ENCODE assay signal across 9 mouse cellular contexts in genomic region chr5:115572679-115573535, GRCm38 (mm10). TPM values are rescaled to one million over a fixed set of nuclear protein-coding genes. Genes with fewer than 3 reads are reported as not detected.
DNase-seq lines count a peak whose midpoint lies in the region; ATAC-seq lines count a peak whose summit lies in the region.
"Had no signal": no experiment of that assay in that cellular context is flagged by ENCODE, and none has a peak within 500 bp of the region (broad histone marks: within the 10 kb centered on the region; RNA-seq: fewer than 3 reads in every experiment).

No protein-coding gene starts in this region.

- peak overlapping the region; percentile 77 for H3K27ac ChIP-seq in intestine, embryonic 15.5 days
- peak overlapping the region; percentile 58 for H3K27ac ChIP-seq in liver, embryonic 13.5 days

- DNase-seq in cerebellum, postnatal 25 days, result peak; percentile 27 to 45
- no peak for DNase-seq in cerebellum, adult 11-12 months
- DNase-seq in right cerebral cortex, postnatal 10 days (ENCODE audit: low spot score in 2 of 2), result peak; percentile 45 to 61
- DNase-seq in right cerebral cortex, postnatal 25 days, result no peak
- no peak for DNase-seq in liver, embryonic 13.5 days
- DNase-seq in yolk sac, embryonic 10.5 days (ENCODE audit: low spot score), result peak; percentile 48
- no peak for DNase-seq in B cell, adult 2 months

- 41% methylated on average over 17 of the region's 17 CpGs for WGBS in intestine, embryonic 15.5 days
- 57% methylated on average over 17 of the region's 17 CpGs for WGBS in liver, embryonic 13.5 days (ENCODE audit: insufficient replicate concordance)

- H3K9me3 ChIP-seq in intestine, embryonic 15.5 days, result no peaks in the 10 kb centered on the region
- no peaks in the 10 kb centered on the region for H3K9me3 ChIP-seq in liver, embryonic 13.5 days (replicated peaks)

- H3K9ac ChIP-seq in intestine, embryonic 15.5 days, result no peak overlapping the region
- no peak overlapping the region for H3K9ac ChIP-seq in liver, embryonic 13.5 days

- H3K36me3 ChIP-seq in intestine, embryonic 15.5 days, result peaks cover 26% of the 10 kb centered on the region
- H3K36me3 ChIP-seq in liver, embryonic 13.5 days, result peaks cover 73% of the 10 kb centered on the region

- no peak overlapping the region for H3K4me3 ChIP-seq in intestine, embryonic 15.5 days (replicated peaks)
- H3K4me3 ChIP-seq in liver, embryonic 13.5 days (replicated peaks), result no peak overlapping the region

- no peak overlapping the region for H3K4me2 ChIP-seq in intestine, embryonic 15.5 days (replicated peaks)
- H3K4me2 ChIP-seq in liver, embryonic 13.5 days, result no peak overlapping the region

- no peak for ATAC-seq in intestine, embryonic 15.5 days
- 0 out of 2 replicates have a peak, but pooled peaks have one; percentile 22 for ATAC-seq in liver, embryonic 13.5 days (ENCODE audit: low read depth)

- H3K27me3 ChIP-seq in intestine, embryonic 15.5 days (replicated peaks), result no peaks in the 10 kb centered on the region
- H3K27me3 ChIP-seq in liver, embryonic 13.5 days, result no peaks in the 10 kb centered on the region
- H3K27me3 ChIP-seq: CH12.LX had no signal

- H3K4me1 ChIP-seq in intestine, embryonic 15.5 days (replicated peaks), result peaks cover 10% of the 10 kb centered on the region
- H3K4me1 ChIP-seq in liver, embryonic 13.5 days (replicated peaks), result peaks cover 23% of the 10 kb centered on the region

RNA-seq across cellular contexts. Expression of gene Gcn1l1, which starts 7.9 kb away (rescaled TPM):
- 31.8 and 34.7 TPM in 2 replicates for polyA plus RNA-seq in intestine, embryonic 15.5 days (2015; fragmentation: Nextera tagmentation; extraction: Ambion mirVana)
- polyA plus RNA-seq in liver, embryonic 13.5 days (2015; fragmentation: Nextera tagmentation; extraction: Ambion mirVana), result 18.7 and 19.3 TPM in 2 replicates

RNA-seq across cellular contexts. Expression of gene Rplp0, which starts 13.6 kb away (rescaled TPM):
- polyA plus RNA-seq in intestine, embryonic 15.5 days (2015; fragmentation: Nextera tagmentation; extraction: Ambion mirVana), result 1,607 and 1,644 TPM in 2 replicates
- 1,664 and 1,673 TPM in 2 replicates for polyA plus RNA-seq in liver, embryonic 13.5 days (2015; fragmentation: Nextera tagmentation; extraction: Ambion mirVana)

RNA-seq across cellular contexts. Expression of gene Rab35, which starts 58.8 kb away (rescaled TPM):
- 16.3 and 16.5 TPM in 2 replicates for polyA plus RNA-seq in intestine, embryonic 15.5 days (2015; fragmentation: Nextera tagmentation; extraction: Ambion mirVana)
- 14.7 and 16.7 TPM in 2 replicates for polyA plus RNA-seq in liver, embryonic 13.5 days (2015; fragmentation: Nextera tagmentation; extraction: Ambion mirVana)

Comparison
In these comparisons a context has a peak if more than half of its experiments do, and no peak if none do; other contexts are left out.
1. DNase-seq: peak in cerebellum, postnatal 25 days (2 of 2), right cerebral cortex, postnatal 10 days (2 of 2) and yolk sac, embryonic 10.5 days (single experiment); none in cerebellum, adult 11-12 months (single experiment), right cerebral cortex, postnatal 25 days (single experiment), liver, embryonic 13.5 days (single experiment) and B cell, adult 2 months (0 of 2).